Mouse (Mus musculus) kidney, adult 2 months (tissue): ENCODE results near the gene Trip6. TPM values are rescaled to one million over a fixed set of nuclear protein-coding genes. Genes with fewer than 3 reads are reported as not detected.
A peak's percentile ranks its signal among the peaks of the same experiment; 100 is the strongest.
"Not testable (repeated sequence)": the region's sequence is repeated elsewhere in the genome, so short reads cannot be mapped to it uniquely, and the experiment has no call there.

Experiments used
- DNase-seq: peaks from one replicate; pipeline ENCODE4 v3.0.0; 2021
- H3K27ac ChIP-seq: fragments of 200-500 bp; 2 replicates; pipeline ENCODE4 v1.5.1; 2012; ENCODE audit warnings: low read depth, low read length, control low read depth, inconsistent platforms; ENCODE audit not compliant: insufficient read depth
- H3K27me3 ChIP-seq: fragments of 200-500 bp; replicated peaks from 2 replicates; pipeline ENCODE4 v1.6.1; 2012; ENCODE audit warnings: mild to moderate bottlenecking, moderate library complexity, low read length, inconsistent platforms; ENCODE audit not compliant: control insufficient read depth, insufficient read depth
- H3K36me3 ChIP-seq: fragments of 200-500 bp; 2 replicates; pipeline ENCODE4 v1.6.1; 2012; ENCODE audit warnings: mild to moderate bottlenecking, moderate library complexity, low read length, inconsistent platforms; ENCODE audit not compliant: control insufficient read depth, insufficient read depth
- H3K4me1 ChIP-seq: fragments of 200-500 bp; 2 replicates; pipeline ENCODE4 v1.6.1; 2011; ENCODE audit warnings: low read length; ENCODE audit not compliant: control insufficient read depth, insufficient read depth
- H3K4me3 ChIP-seq: fragments of 200-500 bp; 2 replicates; pipeline ENCODE4 v1.5.1; 2011; ENCODE audit warnings: mild to moderate bottlenecking, low read depth, low read length, control low read depth; ENCODE audit not compliant: insufficient read depth
- CTCF ChIP-seq: fragments of 200-500 bp; conservative IDR thresholded peaks from 2 replicates; pipeline ENCODE4 v1.5.1; 2011; ENCODE audit warnings: low read depth, mild to moderate bottlenecking, control low read depth, low read length, moderate library complexity, mixed read lengths; ENCODE audit not compliant: insufficient read depth, insufficient read length
- POLR2A ChIP-seq: fragments of 200-500 bp; IDR thresholded peaks from one replicate; pipeline ENCODE4 v1.6.1; 2011; ENCODE audit warnings: low read depth, low read length, control low read depth
- whole genome bisulfite sequencing: fragments of 180-500 bp; shearing (Covaris S2); methylation state at CpG from one replicate; pipeline ENCODE4 v1.1.7; 2018; 5-methylcytosine and 5-hydroxymethylcytosine counted together
- polyA plus RNA-seq: library from polyadenylated mRNA; depleted of rRNA; stranded (reverse); fragments of >200 nt; gene quantifications from 2 replicates; pipeline ENCODE4 v1.2.3, GENCODE M21; 2012

Gene Trip6
- polyA plus RNA-seq, 1 experiment = 53.2 TPM

- no peaks in the 10 kb centered on the region for H3K4me1 ChIP-seq
- H3K27me3 ChIP-seq = no peaks in the 10 kb centered on the region; the same call in 1 of the 2 replicates
- H3K27ac ChIP-seq = no peak overlapping the region
- TF ChIP-seq CTCF (peak; percentile 92), POLR2A (no peak)
- H3K36me3 ChIP-seq = no peaks in the 10 kb centered on the region
- no peak overlapping the region for H3K4me3 ChIP-seq
- whole genome bisulfite sequencing = under 1% methylated on average over 16 of the region's 16 CpGs
- peak; percentile 89 for DNase-seq
These were observed 27.6 kb downstream of the Trip6 start for GRCm38 (mm10) chr5:137286655-137287031.

GRCm38 (mm10) chr5:137285986-137286385 lies 28.2 kb downstream of the Trip6 start:
- H3K4me3 ChIP-seq = no peak overlapping the region
- H3K36me3 ChIP-seq = no peaks in the 10 kb centered on the region
- WGBS = 24% methylated on average over 7 of the region's 7 CpGs
- H3K4me1 ChIP-seq = no peaks in the 10 kb centered on the region
- DNase-seq = no peak
- TF ChIP-seq POLR2A = no peak
- no peak for TF ChIP-seq CTCF
- no peaks in the 10 kb centered on the region; the same call in 1 of the 2 replicates for H3K27me3 ChIP-seq
- H3K27ac ChIP-seq = no peak overlapping the region

- 62% methylated on average over 5 of the region's 5 CpGs for WGBS
- Histone ChIP-seq H3K27ac (no peak overlapping the region), H3K27me3 (no peaks in the 10 kb centered on the region; the same call in 1 of the 2 replicates), H3K4me3 (no peak overlapping the region), H3K36me3 (no peaks in the 10 kb centered on the region), H3K4me1 (no peaks in the 10 kb centered on the region)
- no peak for DNase-seq
- TF ChIP-seq CTCF (peak; percentile 50), POLR2A (no peak)
These were observed 29.2 kb downstream of the Trip6 start for GRCm38 (mm10) chr5:137285045-137285444.

GRCm38 (mm10) chr5:137284411-137284810 lies 29.8 kb downstream of the Trip6 start:
- H3K4me1 ChIP-seq, DNase-seq, H3K27me3 ChIP-seq, H3K4me3 ChIP-seq, H3K36me3 ChIP-seq, H3K27ac ChIP-seq: not testable (repeated sequence)
- 78% methylated on average over 6 of the region's 6 CpGs for WGBS

- peak; percentile 40 for DNase-seq
- 29% methylated on average over 18 of the region's 18 CpGs for WGBS
- H3K4me3 ChIP-seq = no peak overlapping the region
- H3K27ac ChIP-seq = no peak overlapping the region
- no peaks in the 10 kb centered on the region for H3K27me3 ChIP-seq
- no peaks in the 10 kb centered on the region for H3K36me3 ChIP-seq
- no peaks in the 10 kb centered on the region; the same call in 1 of the 2 replicates for H3K4me1 ChIP-seq
- TF ChIP-seq POLR2A (no peak), CTCF (peak; percentile 56)
These were observed 36.6 kb downstream of the Trip6 start for GRCm38 (mm10) chr5:137277360-137278342.

- 19% methylated on average over 18 of the region's 18 CpGs for WGBS
- H3K27me3 ChIP-seq = no peaks in the 10 kb centered on the region
- TF ChIP-seq CTCF (no peak), POLR2A (no peak)
- peak; percentile 36 for DNase-seq
- H3K27ac ChIP-seq = no peak overlapping the region
- H3K4me1 ChIP-seq = no peaks in the 10 kb centered on the region
- H3K36me3 ChIP-seq = no peaks in the 10 kb centered on the region
- peak overlapping the region; percentile 7; the same call in 1 of the 2 replicates for H3K4me3 ChIP-seq
These were observed 45.9 kb downstream of the Trip6 start for GRCm38 (mm10) chr5:137268131-137268910.

GRCm38 (mm10) chr5:137264787-137265186 lies 49.4 kb downstream of the Trip6 start:
- Histone ChIP-seq H3K4me1 (no peaks in the 10 kb centered on the region), H3K4me3 (no peak overlapping the region), H3K36me3 (no peaks in the 10 kb centered on the region), H3K27me3 (no peaks in the 10 kb centered on the region), H3K27ac (no peak overlapping the region)
- TF ChIP-seq POLR2A (no peak), CTCF (no peak)
- 93% methylated on average over 11 of the region's 11 CpGs for WGBS
- no peak for DNase-seq
